Mouse (Mus musculus) mouse trophoblast stem cell (cell line): ENCODE measurements around the gene Golm1.
"Not testable (repeated sequence)": the region's sequence is repeated elsewhere in the genome, so short reads cannot be mapped to it uniquely, and the experiment has no call there.

Experiments used
- in situ Hi-C, 2 experiments: fragments of 300-500 bp; cut with MseI, MboI; formaldehyde crosslinking; loops; 2 replicates in 1 of 2; 3 replicates in 1 of 2; pipeline ENCODE4 v1.15.1; 2025

Golm1 gene

GRCm38 (mm10) chr13:59592058-59592457 is 83.6 kb downstream of the Golm1 start:
- in situ Hi-C loops = not testable (repeated sequence)

GRCm38 (mm10) chr13:59590691-59591090 is 84.9 kb downstream of the Golm1 start:
- in situ Hi-C loops = no loop called here

GRCm38 (mm10) chr13:59589672-59590071 is 85.9 kb downstream of the Golm1 start:
- in situ Hi-C loops = no loop called here

- in situ Hi-C loops = no loop called here
Observed at GRCm38 (mm10) chr13:59587201-59587600, 88.4 kb downstream of the Golm1 start.

GRCm38 (mm10) chr13:59585648-59586005 is 90.0 kb downstream of the Golm1 start:
- in situ Hi-C loops = no loop called here

GRCm38 (mm10) chr13:59584947-59585647 is 90.5 kb downstream of the Golm1 start, which contains the start of the genes Agtpbp1 and Naa35:
Gene Agtpbp1, minus strand, starts transcription at chr13:59585227.
Gene Naa35, plus strand, starts transcription at chr13:59585259.
- in situ Hi-C loops = no loop called here
